Mouse (Mus musculus) activated CD4-positive, CD25-positive, alpha-beta regulatory T cell, adult 4 months (primary cell): ENCODE measurements around the gene Lacc1. TPM values are rescaled to one million over a fixed set of nuclear protein-coding genes. Genes with fewer than 3 reads are reported as not detected.
"Not testable (repeated sequence)": the region's sequence is repeated elsewhere in the genome, so short reads cannot be mapped to it uniquely, and the experiment has no call there.

Source experiments
- ATAC-seq: one replicate; pipeline ENCODE4 v1.8.0; 2017
- polyA plus RNA-seq, 2 experiments: library from polyadenylated mRNA; unstranded; fragments of 100-300 nt; shearing (Covaris generic); gene quantifications; one replicate each; pipeline ENCODE4 v1.2.1; 2017

Gene Lacc1
- polyA plus RNA-seq = not detected

GRCm38 (mm10) chr14:77036226-77037046 lies at the start of gene Lacc1, which contains the start of gene Ccdc122:
Gene Lacc1, minus strand, starts transcription at chr14:77036904.
Gene Ccdc122, plus strand, starts transcription at chr14:77036772.
- ATAC-seq = peak; percentile 93

DNA sequence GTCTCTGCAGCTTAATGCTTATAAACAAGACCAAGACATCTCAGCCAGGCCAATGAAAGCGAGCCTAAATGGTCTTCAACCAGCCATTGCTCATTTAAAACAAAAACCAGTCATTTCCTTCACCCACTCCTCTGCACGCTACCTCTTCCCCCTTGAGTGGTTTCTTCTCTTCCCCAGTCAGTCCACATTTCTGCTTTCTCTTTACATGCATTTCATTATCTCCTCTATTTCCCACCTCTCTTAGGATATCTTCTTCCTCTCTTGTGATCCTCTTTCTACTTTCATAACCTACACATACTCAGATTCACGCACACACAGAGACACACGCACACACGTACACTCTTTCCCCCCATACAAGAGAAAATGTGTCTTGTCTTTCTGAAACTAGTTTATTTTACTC lies 44.5 kb upstream of the Lacc1 start:
- ATAC-seq = no peak

DNA sequence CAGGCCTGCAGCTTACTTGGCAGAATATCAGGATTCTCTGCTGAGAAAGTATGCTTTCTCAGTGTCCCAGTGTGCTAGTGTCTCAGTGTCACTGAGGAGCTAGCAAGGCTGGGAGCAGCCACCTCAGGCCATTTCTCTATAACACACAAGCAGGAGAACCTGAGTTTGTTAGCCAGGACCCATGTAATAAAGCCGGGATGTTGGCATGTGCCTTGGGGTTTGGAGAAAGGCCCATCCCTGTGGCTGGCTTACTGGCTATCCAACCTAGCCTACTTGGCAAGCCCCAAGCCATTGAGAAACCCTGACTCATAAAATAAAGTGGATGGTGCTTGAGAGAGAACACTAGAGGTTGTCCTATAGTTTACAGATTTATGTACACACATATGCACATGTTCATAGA lies 32.7 kb upstream of the Lacc1 start:
- no peak for ATAC-seq

DNA sequence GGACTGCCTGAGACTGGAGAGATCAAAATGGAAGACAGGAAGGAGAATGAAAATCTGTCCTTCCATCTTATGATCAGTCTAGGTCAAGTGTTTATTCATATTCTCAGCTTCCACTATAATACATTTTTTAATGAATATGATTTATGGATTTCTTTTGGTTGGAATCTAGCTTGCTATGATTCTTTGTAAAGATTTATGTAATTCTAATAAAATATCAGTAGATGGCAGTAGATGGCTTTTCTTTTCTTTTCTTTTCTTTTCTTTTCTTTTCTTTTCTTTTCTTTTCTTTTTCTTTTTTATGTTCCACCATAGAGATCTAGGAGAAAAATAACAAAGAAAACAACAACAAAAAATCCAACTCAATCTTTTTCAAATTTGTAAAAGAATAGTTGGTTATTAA lies 16.6 kb upstream of the Lacc1 start:
- no peak for ATAC-seq

DNA sequence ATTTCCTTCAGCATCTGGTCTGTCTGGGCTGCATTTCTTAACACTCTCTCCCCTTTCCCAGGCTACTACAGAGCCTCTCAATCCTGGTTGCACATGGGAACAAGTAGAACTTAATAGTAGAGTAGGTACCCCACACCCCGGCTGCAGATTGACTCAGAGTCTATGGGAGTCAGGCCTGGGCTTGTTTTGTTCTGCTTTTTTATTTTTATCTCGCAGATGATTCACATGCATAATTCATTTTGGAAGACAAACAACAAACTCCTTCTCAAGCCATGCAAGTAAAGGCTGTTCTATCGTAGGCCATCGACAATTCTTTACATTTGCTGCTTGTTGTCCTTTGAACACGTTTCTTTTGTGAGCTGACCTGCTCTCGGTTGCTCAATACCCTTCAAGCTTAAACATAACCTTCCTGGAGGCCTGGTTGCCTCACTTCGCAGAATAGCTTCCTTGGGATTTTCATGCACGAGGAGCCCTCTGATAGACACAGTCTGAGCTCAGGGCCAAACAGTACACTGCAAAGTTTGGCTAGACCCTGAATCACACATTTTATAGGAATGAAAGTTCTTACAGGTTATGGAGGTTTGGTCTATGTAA lies 1.2 kb upstream of the Lacc1 start:
- ATAC-seq = no peak

- no peak for ATAC-seq
Observed at GRCm38 (mm10) chr14:77037330-77037729, 626 bp upstream of the Lacc1 start.

DNA sequence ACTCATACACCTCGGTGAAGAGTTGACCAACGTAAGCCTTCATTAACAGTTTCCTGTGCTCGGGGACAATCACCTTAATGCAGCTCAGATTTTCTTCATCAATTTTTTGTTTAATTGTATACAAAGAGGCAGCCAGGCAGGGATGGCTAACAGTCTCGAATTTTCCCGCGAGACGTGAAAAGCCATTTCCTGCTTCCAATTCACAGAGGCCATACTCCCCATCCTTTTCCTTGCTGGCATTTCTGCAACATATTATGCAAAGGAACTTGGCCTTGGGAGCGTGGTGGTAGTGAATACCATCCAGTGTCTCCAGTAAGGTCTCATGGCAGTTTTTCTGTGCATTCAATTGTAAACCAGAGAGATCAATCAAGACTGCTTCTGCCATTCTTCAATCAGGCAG lies 1.7 kb downstream of the Lacc1 start:
- ATAC-seq = no peak

- ATAC-seq = no peak
Observed at GRCm38 (mm10) chr14:77034175-77034915, 2.4 kb downstream of the Lacc1 start.

GRCm38 (mm10) chr14:77033391-77033790 lies 3.3 kb downstream of the Lacc1 start:
- no peak for ATAC-seq

DNA sequence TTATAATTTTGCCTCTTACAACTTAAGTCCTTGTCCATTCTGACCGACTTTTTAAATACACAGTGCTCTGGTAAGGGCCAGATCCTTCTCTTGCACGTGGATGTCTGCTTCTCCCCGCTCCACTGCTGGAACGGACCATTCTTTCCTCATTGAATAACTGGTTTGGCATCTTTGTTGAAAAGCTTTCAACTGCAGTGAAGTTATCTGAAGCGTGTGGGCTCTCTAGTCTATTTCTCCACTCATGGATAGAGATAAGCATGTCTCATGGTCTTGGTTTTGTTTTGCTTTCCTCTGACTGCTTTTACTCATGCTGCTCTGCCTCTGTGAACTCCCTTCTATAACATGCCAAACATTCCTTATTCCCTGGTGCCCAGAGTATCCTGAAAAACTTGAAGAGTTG lies 4.3 kb downstream of the Lacc1 start:
- ATAC-seq = no peak

- no peak for ATAC-seq
Observed at GRCm38 (mm10) chr14:77030808-77031207, 5.9 kb downstream of the Lacc1 start.

GRCm38 (mm10) chr14:77029319-77030054 lies 7.2 kb downstream of the Lacc1 start:
- no peak for ATAC-seq

GRCm38 (mm10) chr14:77024499-77024898 lies 12.2 kb downstream of the Lacc1 start:
- ATAC-seq = no peak

DNA sequence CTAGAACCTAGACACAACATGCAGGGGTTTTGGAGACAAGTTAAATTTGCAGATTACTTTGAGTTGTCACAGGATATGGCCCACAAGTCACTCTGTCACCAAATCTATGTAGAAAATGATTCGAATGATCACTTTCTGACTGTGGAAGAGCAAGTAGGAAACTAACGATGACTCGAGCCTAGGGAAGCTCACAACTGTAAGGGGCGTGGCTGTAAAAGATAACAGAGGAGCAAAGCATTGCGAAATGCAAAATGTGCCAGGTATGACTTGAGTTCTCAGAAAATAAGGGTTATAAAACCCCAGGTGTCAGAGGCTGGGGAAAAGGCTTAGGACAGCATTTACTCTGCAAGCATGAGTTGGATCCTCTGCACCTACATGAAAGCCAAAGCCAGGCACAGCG lies 19.5 kb downstream of the Lacc1 start:
- ATAC-seq = no peak

GRCm38 (mm10) chr14:77016783-77017182 lies 19.9 kb downstream of the Lacc1 start:
- ATAC-seq = not testable (repeated sequence)

- ATAC-seq = peak; percentile 52
Observed at GRCm38 (mm10) chr14:77011804-77012203, 24.9 kb downstream of the Lacc1 start.

- ATAC-seq = peak; percentile 28
Observed at GRCm38 (mm10) chr14:77008238-77008637, 28.5 kb downstream of the Lacc1 start.

DNA sequence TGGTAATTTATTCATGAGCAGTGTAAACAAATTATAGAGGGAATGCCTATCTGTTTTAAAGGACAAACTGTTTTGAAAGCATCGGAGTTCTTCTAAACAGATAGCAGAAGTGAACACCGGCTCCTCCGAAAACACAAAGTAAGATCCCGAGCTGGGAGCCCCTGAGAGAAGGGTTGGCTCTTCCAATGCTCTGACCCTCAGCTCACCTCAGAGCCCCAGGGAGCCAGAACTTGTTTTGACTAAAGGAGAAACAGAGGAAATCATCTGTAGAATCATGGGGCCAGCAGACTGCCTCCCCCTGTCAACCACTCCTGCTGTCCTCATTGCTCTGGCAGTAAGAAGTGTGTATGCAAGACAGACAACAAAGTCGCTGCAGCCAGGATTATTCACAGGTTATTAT lies 31.1 kb downstream of the Lacc1 start:
- no peak for ATAC-seq

DNA sequence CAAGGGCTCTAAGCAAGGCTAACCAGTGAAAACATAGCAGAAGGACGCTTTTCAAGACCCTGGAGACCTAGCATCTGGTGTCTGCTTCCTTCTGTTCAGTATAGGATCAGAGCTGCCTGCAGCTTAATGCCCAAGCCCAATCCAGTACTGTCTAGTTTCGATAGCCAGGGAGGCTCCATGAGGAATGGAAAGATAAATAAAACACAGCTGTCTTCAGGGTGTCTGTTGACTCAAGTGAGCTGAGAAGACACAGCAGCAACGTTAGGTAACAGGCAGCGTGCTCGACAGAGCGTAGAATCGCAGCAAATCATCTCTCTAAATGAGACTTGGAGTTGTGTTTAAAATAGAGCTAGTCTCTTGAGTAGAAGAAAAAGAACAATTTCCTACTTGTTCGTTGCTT lies 32.0 kb downstream of the Lacc1 start:
- no peak for ATAC-seq

DNA sequence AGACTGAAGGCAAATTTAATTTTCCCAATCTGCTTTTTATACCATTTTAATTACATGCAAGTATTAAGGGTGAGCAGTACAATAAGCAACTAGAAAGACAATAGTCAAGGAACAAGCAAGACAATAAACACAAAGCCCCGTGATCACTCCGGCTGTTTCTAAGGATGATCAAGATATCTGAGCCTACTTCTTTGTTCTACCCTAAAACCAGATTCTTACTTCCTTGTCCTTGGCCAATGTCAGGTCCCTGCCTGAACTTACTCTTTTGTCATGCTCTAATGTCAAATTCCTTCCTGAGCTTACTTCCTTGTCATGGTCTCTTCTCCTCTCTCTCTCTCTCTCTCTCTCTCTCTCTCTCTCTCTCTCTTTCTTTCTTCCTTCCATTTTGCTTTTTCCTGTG lies 46.4 kb downstream of the Lacc1 start:
- not testable (repeated sequence) for ATAC-seq

- no peak for ATAC-seq
Observed at GRCm38 (mm10) chr14:76981781-76982180, 54.9 kb downstream of the Lacc1 start.

DNA sequence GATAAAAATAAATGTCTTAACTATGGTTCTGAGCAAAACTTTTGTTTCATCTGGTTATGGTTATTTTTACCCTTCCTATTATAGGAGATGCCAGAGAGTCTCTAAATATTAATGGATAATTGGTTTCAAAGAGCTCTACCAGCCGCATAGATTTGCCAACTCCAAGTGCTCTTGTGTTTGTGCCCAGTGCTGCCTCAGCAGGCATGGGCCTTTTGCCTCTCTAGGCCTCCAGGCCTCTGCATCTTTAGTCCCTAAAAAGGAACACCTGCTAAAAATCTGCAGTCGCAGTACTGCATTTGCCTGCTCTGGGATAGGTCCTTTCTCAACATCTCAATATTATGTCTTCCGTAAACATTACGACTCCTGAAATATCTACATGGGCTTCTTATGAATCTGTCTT lies 55.5 kb downstream of the Lacc1 start:
- no peak for ATAC-seq

DNA sequence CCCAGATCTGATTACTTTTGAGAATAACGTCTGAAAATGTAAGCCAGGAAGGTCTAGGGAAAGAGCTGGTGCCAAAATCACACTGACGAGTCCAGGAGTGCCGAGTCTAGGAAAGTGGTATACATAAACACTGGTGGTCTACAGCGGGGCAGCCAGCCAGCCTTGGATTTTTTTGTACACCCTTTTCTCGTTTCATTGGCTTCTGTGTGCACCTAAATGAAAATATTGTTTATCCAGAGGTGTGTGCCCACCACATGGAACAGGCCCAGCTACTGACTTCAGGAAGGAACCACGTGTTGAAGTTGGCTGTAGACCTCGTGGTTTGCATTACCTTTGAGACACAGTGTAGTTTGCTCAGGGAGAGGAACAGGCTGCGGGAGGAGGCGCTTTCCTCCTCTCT lies 57.1 kb downstream of the Lacc1 start:
- no peak for ATAC-seq
